Mouse (Mus musculus) midbrain, postnatal 0 days (tissue): ENCODE data around the gene Unc93a. TPM values are rescaled to one million over a fixed set of nuclear protein-coding genes. Genes with fewer than 3 reads are reported as not detected.
"Not testable (repeated sequence)": the region's sequence is repeated elsewhere in the genome, so short reads cannot be mapped to it uniquely, and the experiment has no call there.

Experiments used
- ATAC-seq: fragments of 200-750 bp; cut with Nextera tagmentation; 2 replicates; pipeline ENCODE4 v1.8.0; 2017; ENCODE audit warnings: moderate number of reproducible peaks, mild to moderate bottlenecking, moderate TSS enrichment, moderate library complexity; ENCODE audit not compliant: low FRiP score
- DNase-seq: peaks from one replicate; pipeline ENCODE4 v3.0.0-alpha.2; 2015; ENCODE audit warnings: low spot score
- H3K27ac ChIP-seq: fragments of 300-500 bp; sonication (generic); 2 replicates; pipeline ENCODE4 v1.5.1; 2014; ENCODE audit warnings: low read depth, mild to moderate bottlenecking, low read length, mixed read lengths
- H3K27me3 ChIP-seq: fragments of 300-500 bp; sonication (generic); 2 replicates; pipeline ENCODE4 v1.6.1; 2014; ENCODE audit warnings: low read length, control low read depth, mixed read lengths; ENCODE audit not compliant: insufficient read depth
- H3K36me3 ChIP-seq: fragments of 300-500 bp; sonication (generic); 2 replicates; pipeline ENCODE4 v1.6.1; 2014; ENCODE audit warnings: low read length, control low read depth, mixed read lengths; ENCODE audit not compliant: insufficient read depth
- H3K4me1 ChIP-seq: fragments of 300-500 bp; sonication (generic); 2 replicates; pipeline ENCODE4 v1.6.1; 2014; ENCODE audit warnings: mild to moderate bottlenecking, control low read depth, antibody characterized with exemption, low read length, mixed read lengths; ENCODE audit not compliant: insufficient read depth
- H3K4me2 ChIP-seq: fragments of 300-500 bp; sonication (generic); 2 replicates; pipeline ENCODE4 v1.6.1; 2014; ENCODE audit warnings: low read depth, mild to moderate bottlenecking, low read length, mixed read lengths; ENCODE audit not compliant: poor library complexity, severe bottlenecking
- H3K4me3 ChIP-seq: fragments of 300-500 bp; sonication (generic); 2 replicates; pipeline ENCODE4 v1.5.1; 2014; ENCODE audit warnings: low read depth, mild to moderate bottlenecking, low read length, moderate library complexity
- H3K9ac ChIP-seq: fragments of 300-500 bp; sonication (generic); replicated peaks from 2 replicates; pipeline ENCODE4 v1.6.1; 2014; ENCODE audit warnings: mild to moderate bottlenecking, low read length, moderate library complexity, mixed read lengths; ENCODE audit not compliant: poor library complexity, severe bottlenecking
- H3K9me3 ChIP-seq: fragments of 300-500 bp; sonication (generic); 2 replicates; pipeline ENCODE4 v1.6.1; 2016; ENCODE audit warnings: low read length, control low read depth
- CTCF ChIP-seq: IDR thresholded peaks from 2 replicates; pipeline ENCODE4 v1.5.1; 2016; ENCODE audit warnings: antibody characterized with exemption, mild to moderate bottlenecking
- WGBS: fragments of 180-500 bp; shearing (Covaris S2); extraction: QIAGEN DNeasy Blood & Tissue Kit; methylation state at CpG from one replicate; pipeline ENCODE4 v1.1.7; 2014; 5-methylcytosine and 5-hydroxymethylcytosine counted together
- polyA plus RNA-seq: library from polyadenylated mRNA; unstranded; fragments of >200 nt; fragmentation: Nextera tagmentation; extraction: Ambion mirVana; gene quantifications from 2 replicates; pipeline ENCODE4 v1.2.1, GENCODE M21; 2015
- total RNA-seq: library from RNA; depleted of rRNA; stranded (reverse); fragments of >200 nt; gene quantifications from 2 replicates; pipeline ENCODE4 v1.2.3, GENCODE M21; 2014; rRNA removed

The Unc93a gene
- total RNA-seq (0.14 TPM in 1 of 2 replicates, not detected in the other), polyA plus RNA-seq (0.05 and 0.17 TPM in 2 replicates)

- not testable (repeated sequence) for H3K9ac ChIP-seq
- WGBS = 73% methylated on average over 3 of the region's 4 CpGs
Measured at GRCm38 (mm10) chr17:13131710-13132109, at the start of gene Unc93a. Gene Unc93a, minus strand, starts transcription at chr17:13131810.

GRCm38 (mm10) chr17:13180491-13180890 is 48.9 kb upstream of the Unc93a start:
- not testable (repeated sequence) for H3K36me3 ChIP-seq, H3K27me3 ChIP-seq, ATAC-seq, H3K27ac ChIP-seq, H3K9ac ChIP-seq, H3K4me2 ChIP-seq, H3K4me1 ChIP-seq, H3K4me3 ChIP-seq, DNase-seq
- peaks cover 30% of the 10 kb centered on the region for H3K9me3 ChIP-seq
- WGBS = 89% methylated on average over 5 of the region's 5 CpGs

More at GRCm38 (mm10) chr17:13131710-13132109, at the start of gene Unc93a:
- H3K4me2 ChIP-seq, DNase-seq, ATAC-seq, H3K27ac ChIP-seq, H3K36me3 ChIP-seq, H3K27me3 ChIP-seq, H3K9me3 ChIP-seq, H3K4me3 ChIP-seq, H3K4me1 ChIP-seq: not testable (repeated sequence)

GRCm38 (mm10) chr17:13179021-13179420 is 47.4 kb upstream of the Unc93a start:
- not testable (repeated sequence) for H3K27me3 ChIP-seq, H3K9ac ChIP-seq, H3K4me1 ChIP-seq, ATAC-seq, H3K4me3 ChIP-seq, H3K4me2 ChIP-seq, DNase-seq, H3K27ac ChIP-seq, H3K36me3 ChIP-seq
- WGBS = 89% methylated on average over 4 of the region's 4 CpGs
- H3K9me3 ChIP-seq = peaks cover 27% of the 10 kb centered on the region

GRCm38 (mm10) chr17:13177796-13178195 is 46.2 kb upstream of the Unc93a start:
- not testable (repeated sequence) for H3K4me3 ChIP-seq

GRCm38 (mm10) chr17:13175609-13176008 is 44.0 kb upstream of the Unc93a start:
- no CpG with 5 or more reads among the region's 1 CpGs for WGBS
- H3K9ac ChIP-seq, H3K9me3 ChIP-seq, H3K27ac ChIP-seq, H3K27me3 ChIP-seq, H3K4me3 ChIP-seq, DNase-seq, H3K36me3 ChIP-seq, H3K4me2 ChIP-seq, H3K4me1 ChIP-seq, ATAC-seq: not testable (repeated sequence)

More at GRCm38 (mm10) chr17:13177796-13178195, 46.2 kb upstream of the Unc93a start:
- H3K36me3 ChIP-seq, H3K4me1 ChIP-seq, H3K27me3 ChIP-seq, H3K27ac ChIP-seq, DNase-seq, H3K4me2 ChIP-seq, H3K9ac ChIP-seq: not testable (repeated sequence)
- 75% methylated on average over 1 of the region's 1 CpGs for WGBS
- H3K9me3 ChIP-seq = peaks cover 22% of the 10 kb centered on the region
- ATAC-seq = peak; percentile 10; the same call in 1 of the 2 replicates

- not testable (repeated sequence) for H3K27me3 ChIP-seq, H3K4me2 ChIP-seq, H3K36me3 ChIP-seq, DNase-seq, ATAC-seq, H3K4me1 ChIP-seq, H3K9ac ChIP-seq, H3K4me3 ChIP-seq, H3K27ac ChIP-seq, H3K9me3 ChIP-seq
- WGBS = 56% methylated on average over 1 of the region's 3 CpGs
- TF ChIP-seq CTCF = 0 out of 2 replicates have a peak, but pooled peaks have one; percentile 17
Measured at GRCm38 (mm10) chr17:13174029-13174428, 42.4 kb upstream of the Unc93a start.

GRCm38 (mm10) chr17:13173578-13173977 is 42.0 kb upstream of the Unc93a start:
- H3K27ac ChIP-seq, H3K4me3 ChIP-seq, DNase-seq, H3K9me3 ChIP-seq, H3K9ac ChIP-seq, H3K27me3 ChIP-seq, ATAC-seq, H3K36me3 ChIP-seq, H3K4me1 ChIP-seq, H3K4me2 ChIP-seq: not testable (repeated sequence)
- 91% methylated on average over 6 of the region's 6 CpGs for WGBS

- H3K9me3 ChIP-seq, H3K9ac ChIP-seq, H3K4me3 ChIP-seq, H3K4me2 ChIP-seq, DNase-seq, ATAC-seq, H3K27me3 ChIP-seq, H3K4me1 ChIP-seq, H3K36me3 ChIP-seq, H3K27ac ChIP-seq: not testable (repeated sequence)
- WGBS = 81% methylated on average over 7 of the region's 7 CpGs
Measured at GRCm38 (mm10) chr17:13146128-13146527, 14.5 kb upstream of the Unc93a start.

- not testable (repeated sequence) for H3K4me3 ChIP-seq, H3K27me3 ChIP-seq, H3K9ac ChIP-seq, H3K27ac ChIP-seq, H3K36me3 ChIP-seq, H3K4me2 ChIP-seq, DNase-seq, H3K9me3 ChIP-seq, ATAC-seq, H3K4me1 ChIP-seq
- WGBS = 77% methylated on average over 4 of the region's 4 CpGs
Measured at GRCm38 (mm10) chr17:13144580-13145215, 13.1 kb upstream of the Unc93a start.
